7 mouse cellular contexts compared by ENCODE assay signal in genomic region chr4:45965737-45966447, GRCm38 (mm10). TPM values are rescaled to one million over a fixed set of nuclear protein-coding genes. Genes with fewer than 3 reads are reported as not detected.
DNase-seq lines count a peak whose midpoint lies in the region; ATAC-seq and TF ChIP-seq lines count a peak whose summit lies in the region.

No protein-coding gene starts in this region.

- peak overlapping the region; percentile 84 for H3K27ac ChIP-seq in kidney, embryonic 15.5 days
- H3K27ac ChIP-seq in lung, postnatal 0 days (ENCODE audit: low read length): peak overlapping the region; percentile 76

- peak overlapping the region; percentile 6; the same call in 1 of the 2 replicates for H3K4me3 ChIP-seq in kidney, embryonic 15.5 days (replicated peaks)
- H3K4me3 ChIP-seq in lung, postnatal 0 days (ENCODE audit: low read depth, low read length): no peak overlapping the region

- peak; percentile 58 for DNase-seq in embryo, embryonic 10.5 days (ENCODE audit: low spot score)
- DNase-seq in heart, adult 11 months: peak; percentile 97
- DNase-seq in lung, postnatal 0 days (ENCODE audit: low spot score): peak; percentile 90
- no peak for DNase-seq in right cerebral cortex, adult 18-20 months
- DNase-seq in testis, postnatal 10 days (ENCODE audit: low spot score): no peak
- no peak for DNase-seq in layer of hippocampus, postnatal 36 days

- H3K4me2 ChIP-seq in kidney, embryonic 15.5 days: peak overlapping the region; percentile 47
- H3K4me2 ChIP-seq in lung, postnatal 0 days (replicated peaks; ENCODE audit: low read depth, low read length): peak overlapping the region; percentile 33

- H3K27me3 ChIP-seq in kidney, embryonic 15.5 days: peaks cover 6% of the 10 kb centered on the region; the same call in 1 of the 2 replicates
- H3K27me3 ChIP-seq in lung, postnatal 0 days (replicated peaks; ENCODE audit: insufficient read depth, low read length): no peaks in the 10 kb centered on the region

- TF ChIP-seq CTCF in lung, postnatal 0 days (IDR thresholded peaks at IDR 0.05): no peak

- H3K9ac ChIP-seq in kidney, embryonic 15.5 days: no peak overlapping the region
- no peak overlapping the region for H3K9ac ChIP-seq in lung, postnatal 0 days (replicated peaks; ENCODE audit: low read depth)

- 0 out of 2 replicates have a peak, but pooled peaks have one; percentile 48 for ATAC-seq in kidney, embryonic 15.5 days (replicated peaks; ENCODE audit: low FRiP score)
- ATAC-seq in lung, postnatal 0 days: peak; percentile 90

- WGBS in kidney, embryonic 15.5 days: 13% methylated on average over 13 of the region's 13 CpGs
- 13% methylated on average over 13 of the region's 13 CpGs for WGBS in lung, postnatal 0 days

- no peaks in the 10 kb centered on the region for H3K9me3 ChIP-seq in kidney, embryonic 15.5 days (replicated peaks)
- H3K9me3 ChIP-seq in lung, postnatal 0 days (ENCODE audit: low read length): no peaks in the 10 kb centered on the region

- peaks cover 46% of the 10 kb centered on the region for H3K4me1 ChIP-seq in kidney, embryonic 15.5 days
- H3K4me1 ChIP-seq in lung, postnatal 0 days (ENCODE audit: insufficient read depth, low read depth, low read length): no peaks in the 10 kb centered on the region; the same call in 1 of the 2 replicates

- no peaks in the 10 kb centered on the region for H3K36me3 ChIP-seq in kidney, embryonic 15.5 days
- no peaks in the 10 kb centered on the region for H3K36me3 ChIP-seq in lung, postnatal 0 days (ENCODE audit: insufficient read depth, low read length)

- peak; percentile 32 for TF ChIP-seq EP300 in lung, postnatal 0 days (IDR thresholded peaks at IDR 0.05)

RNA-seq across cellular contexts. Expression of gene Tdrd7, which starts 0.8 kb away (rescaled TPM):
- polyA plus RNA-seq in kidney, embryonic 15.5 days (2015; fragmentation: Nextera tagmentation; extraction: Ambion mirVana): 17.7 and 19.3 TPM in 2 replicates
- 28.9 and 30.7 TPM in 2 replicates for polyA plus RNA-seq in lung, postnatal 0 days (2015; fragmentation: Nextera tagmentation; extraction: Ambion mirVana)
- total RNA-seq in layer of hippocampus, postnatal 36 days (2021): 10 to 100 TPM; 25.7 to 26.0 TPM

Comparison
In these comparisons a context has a peak if more than half of its experiments do, and no peak if none do; other contexts are left out.
1. DNase-seq: peak in embryo, embryonic 10.5 days (single experiment), heart, adult 11 months (single experiment) and lung, postnatal 0 days (single experiment); none in right cerebral cortex, adult 18-20 months (single experiment), testis, postnatal 10 days (single experiment) and layer of hippocampus, postnatal 36 days (0 of 2).